ENCODE assay signal across 14 mouse cellular contexts in the genomic region with DNA sequence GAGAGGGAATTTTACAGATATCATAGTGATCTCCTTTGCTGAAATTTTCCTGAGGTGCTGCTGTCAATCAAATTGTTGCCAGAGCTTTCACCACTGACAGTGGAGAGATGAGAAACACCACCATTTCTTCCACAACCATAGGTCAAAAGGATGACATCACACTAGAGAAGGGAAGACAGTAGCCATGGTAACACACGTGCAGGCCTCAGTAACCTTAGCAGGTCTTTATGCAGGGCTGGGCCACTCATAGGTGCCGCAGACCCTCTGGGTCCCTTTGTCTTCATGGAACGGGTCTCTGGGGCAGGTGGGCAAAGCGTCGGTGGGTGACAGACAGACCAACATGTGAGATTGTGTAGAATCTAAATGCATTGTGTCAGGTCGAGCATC. TPM values are rescaled to one million over a fixed set of nuclear protein-coding genes. Genes with fewer than 3 reads are reported as not detected.
DNase-seq lines count a peak whose midpoint lies in the region; ATAC-seq and TF ChIP-seq lines count a peak whose summit lies in the region.
"Had no signal": no experiment of that assay in that cellular context is flagged by ENCODE, and none has a peak within 500 bp of the region (broad histone marks: within the 10 kb centered on the region; RNA-seq: fewer than 3 reads in every experiment).

No protein-coding gene starts in this region.

- H3K27me3 ChIP-seq in forebrain, embryonic 15.5 days: no peaks in the 10 kb centered on the region
- no peaks in the 10 kb centered on the region for H3K27me3 ChIP-seq in midbrain, embryonic 16.5 days (ENCODE audit: control insufficient read depth, insufficient read depth, low read depth, low read length)
- H3K27me3 ChIP-seq: limb, embryonic 15.5 days had no signal

- no peaks in the 10 kb centered on the region for H3K36me3 ChIP-seq in forebrain, embryonic 15.5 days
- H3K36me3 ChIP-seq in midbrain, embryonic 16.5 days (ENCODE audit: control insufficient read depth, insufficient read depth, low read length): 0 out of 2 replicates have a peak, but pooled peaks cover 3% of the 10 kb centered on the region

- H3K9me3 ChIP-seq in forebrain, embryonic 15.5 days: no peaks in the 10 kb centered on the region
- H3K9me3 ChIP-seq in midbrain, embryonic 16.5 days (replicated peaks; ENCODE audit: control insufficient read depth, low read length, poor library complexity, severe bottlenecking): no peaks in the 10 kb centered on the region
- H3K9me3 ChIP-seq: limb, embryonic 15.5 days had no signal

- H3K9ac ChIP-seq in forebrain, embryonic 15.5 days (replicated peaks): no peak overlapping the region
- H3K9ac ChIP-seq in midbrain, embryonic 16.5 days (ENCODE audit: low read depth, low read length): no peak overlapping the region
- H3K9ac ChIP-seq: limb, embryonic 15.5 days; lung, embryonic 14.5 days had no signal

- WGBS in forebrain, embryonic 15.5 days: 30% methylated on average over 6 of the region's 6 CpGs
- WGBS in midbrain, embryonic 16.5 days: 55% methylated on average over 6 of the region's 6 CpGs

- peaks cover 4% of the 10 kb centered on the region; the same call in 1 of the 2 replicates for H3K4me1 ChIP-seq in forebrain, embryonic 15.5 days
- H3K4me1 ChIP-seq in midbrain, embryonic 16.5 days (ENCODE audit: control insufficient read depth, insufficient read depth, low read length): 0 out of 2 replicates have a peak, but pooled peaks cover 2% of the 10 kb centered on the region
- H3K4me1 ChIP-seq: limb, embryonic 15.5 days had no signal

- no peak for TF ChIP-seq CTCF in layer of hippocampus, adult 2 months (conservative IDR thresholded peaks at IDR 0.05)

- H3K27ac ChIP-seq in layer of hippocampus, adult 2 months: peak overlapping the region; percentile 72
- H3K27ac ChIP-seq in forebrain, embryonic 15.5 days (replicated peaks): peak overlapping the region; percentile 47; the same call in 1 of the 2 replicates
- no peak overlapping the region for H3K27ac ChIP-seq in midbrain, embryonic 16.5 days (ENCODE audit: low read length)
- H3K27ac ChIP-seq: limb, embryonic 15.5 days had no signal

- DNase-seq in layer of hippocampus, adult 2 months (ENCODE audit: low spot score in 2 of 2): no peak
- no peak for DNase-seq in layer of hippocampus, postnatal 25 days (ENCODE audit: extremely low spot score in 1 of 2, low spot score in 1 of 2)
- DNase-seq in R1 (ENCODE audit: low read depth, low spot score): peak; percentile 84
- DNase-seq in left cerebral cortex, adult 9 months (ENCODE audit: low spot score in 2 of 2): no peak
- no peak for DNase-seq in adrenal gland, postnatal 36 days
- DNase-seq: cerebellum, adult 11-12 months; gastrocnemius, postnatal 36 days; kidney, postnatal 25 days; lung, embryonic 14.5 days; right cerebral cortex, adult 18-20 months; spleen, adult 18-20 months had no signal

- H3K4me3 ChIP-seq in layer of hippocampus, adult 2 months: no peak overlapping the region
- no peak overlapping the region for H3K4me3 ChIP-seq in forebrain, embryonic 15.5 days
- no peak overlapping the region for H3K4me3 ChIP-seq in midbrain, embryonic 16.5 days (ENCODE audit: low read depth, low read length)
- H3K4me3 ChIP-seq: limb, embryonic 15.5 days had no signal

- ATAC-seq in forebrain, embryonic 15.5 days (replicated peaks): peak; percentile 17; the same call in 1 of the 2 replicates
- 0 out of 2 replicates have a peak, but pooled peaks have one; percentile 64 for ATAC-seq in midbrain, embryonic 16.5 days

- no peak overlapping the region for H3K4me2 ChIP-seq in forebrain, embryonic 15.5 days (replicated peaks)
- no peak overlapping the region for H3K4me2 ChIP-seq in midbrain, embryonic 16.5 days (ENCODE audit: low read length)
- H3K4me2 ChIP-seq: limb, embryonic 15.5 days; lung, embryonic 14.5 days had no signal

RNA-seq across cellular contexts. Expression of a gene that starts 25.5 kb away (rescaled TPM):
- 10 to 100 TPM; 44.7 to 48.7 TPM for total RNA-seq in layer of hippocampus, adult 2 months (2021)
- total RNA-seq in layer of hippocampus, postnatal 25 days (2021): 10 to 100 TPM; 41.4 to 48.3 TPM
- polyA plus RNA-seq in forebrain, embryonic 15.5 days (2015; fragmentation: Nextera tagmentation; extraction: Ambion mirVana): 1.1 and 1.3 TPM in 2 replicates
- polyA plus RNA-seq in midbrain, embryonic 16.5 days (2015; fragmentation: Nextera tagmentation; extraction: Ambion mirVana): 2.6 and 2.7 TPM in 2 replicates
- total RNA-seq in adrenal gland, postnatal 36 days (2021): 1 to 10 TPM; 2.1 to 2.8 TPM

Comparison
In these comparisons a context has a peak if more than half of its experiments do, and no peak if none do; other contexts are left out.
1. RNA of a gene that starts 25.5 kb away (total RNA-seq): 44.7 to 48.7 TPM in layer of hippocampus, adult 2 months and 41.4 to 48.3 TPM in layer of hippocampus, postnatal 25 days; 2.1 to 2.8 TPM in adrenal gland, postnatal 36 days; every median in the first group is over 10 times any median in the second.